Mouse (Mus musculus) limb, embryonic 11.5 days (tissue): Measurements from ENCODE around the gene Hoxd3. TPM values are rescaled to one million over a fixed set of nuclear protein-coding genes. Genes with fewer than 3 reads are reported as not detected.

ENCODE experiments used
- ATAC-seq: fragments of 200-750 bp; cut with Nextera tagmentation; 2 replicates; pipeline ENCODE4 v1.8.0; 2017; ENCODE audit warnings: low read depth; ENCODE audit not compliant: insufficient number of reproducible peaks, low FRiP score, low TSS enrichment
- DNase-seq: peaks from one replicate; pipeline ENCODE4 v3.0.0-alpha.2; 2015; ENCODE audit warnings: low spot score
- H3K27ac ChIP-seq: fragments of 300-500 bp; sonication (generic); replicated peaks from 2 replicates; pipeline ENCODE4 v1.5.1; 2014; ENCODE audit warnings: low read depth, mild to moderate bottlenecking, low read length
- H3K27me3 ChIP-seq: fragments of 300-500 bp; sonication (generic); 2 replicates; pipeline ENCODE4 v1.6.1; 2014; ENCODE audit warnings: mild to moderate bottlenecking, low read length, mixed read lengths; ENCODE audit not compliant: control insufficient read depth, insufficient read depth
- H3K36me3 ChIP-seq: fragments of 300-500 bp; sonication (generic); 2 replicates; pipeline ENCODE4 v1.6.1; 2014; ENCODE audit warnings: mild to moderate bottlenecking, low read length, moderate library complexity, mixed read lengths; ENCODE audit not compliant: control insufficient read depth, insufficient read depth
- H3K4me1 ChIP-seq: fragments of 300-500 bp; sonication (generic); 2 replicates; pipeline ENCODE4 v1.6.1; 2014; ENCODE audit warnings: low read length, mixed read lengths; ENCODE audit not compliant: control insufficient read depth, insufficient read depth
- H3K4me2 ChIP-seq: fragments of 300-500 bp; sonication (generic); 2 replicates; pipeline ENCODE4 v1.6.1; 2014; ENCODE audit warnings: low read depth, mild to moderate bottlenecking, moderate library complexity; ENCODE audit not compliant: severe bottlenecking
- H3K4me3 ChIP-seq: fragments of 300-500 bp; sonication (generic); 2 replicates; pipeline ENCODE4 v1.5.1; 2014; ENCODE audit warnings: low read depth, low read length
- H3K9ac ChIP-seq: fragments of 300-500 bp; sonication (generic); 2 replicates; pipeline ENCODE4 v1.6.1; 2014; ENCODE audit warnings: mild to moderate bottlenecking, low read length
- H3K9me3 ChIP-seq: fragments of 300-500 bp; sonication (generic); 2 replicates; pipeline ENCODE4 v1.6.1; 2016; ENCODE audit warnings: low read length; ENCODE audit not compliant: control insufficient read depth
- WGBS: fragments of 180-500 bp; shearing (Covaris S2); extraction: QIAGEN DNeasy Blood & Tissue Kit; methylation state at CpG from one replicate; pipeline ENCODE4 v1.1.7; 2014; 5-methylcytosine and 5-hydroxymethylcytosine counted together
- microRNA counts: library from miRNA; unstranded; fragments of <30 nt; microRNA quantifications from one replicate; lab custom pipeline; 2016
- microRNA-seq: library from miRNA; unstranded; fragments of <30 nt; microRNA quantifications from one replicate; pipeline ENCODE4, GENCODE M21; 2016
- polyA plus RNA-seq: library from polyadenylated mRNA; unstranded; fragments of >200 nt; fragmentation: Nextera tagmentation; extraction: Ambion mirVana; gene quantifications from 2 replicates; pipeline ENCODE4 v1.2.1, GENCODE M21; 2014

The Hoxd3 gene
- polyA plus RNA-seq, 1 experiment from 2014 or later, result 1.2 TPM

GRCm38 (mm10) chr2:74763976-74764375, 52.2 kb downstream of the Hoxd3 start:
- Histone ChIP-seq H3K4me1 (peaks cover 20% of the 10 kb centered on the region), H3K4me3 (no peak overlapping the region), H3K4me2 (no peak overlapping the region), H3K27ac (no peak overlapping the region), H3K36me3 (no peaks in the 10 kb centered on the region), H3K27me3 (peaks cover 33% of the 10 kb centered on the region), H3K9ac (no peak overlapping the region), H3K9me3 (no peaks in the 10 kb centered on the region)
- 31% methylated on average over 10 of the region's 10 CpGs for WGBS
- ATAC-seq (no peak), DNase-seq (no peak)

DNA sequence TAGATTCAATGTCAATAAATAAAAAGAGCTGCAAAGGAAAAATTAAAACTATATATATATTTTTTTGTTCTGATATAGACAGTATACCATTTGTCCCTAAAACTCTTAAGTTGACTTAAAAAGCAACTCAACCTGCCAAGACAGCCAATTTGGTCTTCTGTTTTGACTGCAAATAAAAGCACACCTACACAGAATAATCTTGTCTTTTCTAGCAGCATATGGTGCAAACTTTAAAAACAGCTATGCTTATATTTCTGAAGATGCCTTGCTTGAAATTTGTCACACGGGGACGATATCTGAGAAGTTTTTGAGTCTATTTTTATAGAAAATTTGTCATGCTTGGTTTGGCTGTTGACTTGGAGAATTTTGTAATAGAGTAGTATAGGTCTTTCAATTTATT, 62.6 kb downstream of the Hoxd3 start:
- no peak for DNase-seq
- no peak for ATAC-seq
- Histone ChIP-seq H3K27me3 (no peaks in the 10 kb centered on the region), H3K27ac (no peak overlapping the region), H3K4me3 (no peak overlapping the region), H3K9me3 (no peaks in the 10 kb centered on the region), H3K9ac (no peak overlapping the region), H3K4me2 (no peak overlapping the region), H3K4me1 (no peaks in the 10 kb centered on the region), H3K36me3 (no peaks in the 10 kb centered on the region)
- 95% methylated on average over 2 of the region's 2 CpGs for WGBS

- H3K9me3 ChIP-seq, result no peaks in the 10 kb centered on the region
- no peak overlapping the region for H3K9ac ChIP-seq
- ATAC-seq, result no peak
- no peak overlapping the region for H3K27ac ChIP-seq
- no peaks in the 10 kb centered on the region for H3K27me3 ChIP-seq
- DNase-seq, result no peak
- no peaks in the 10 kb centered on the region for H3K36me3 ChIP-seq
- no peaks in the 10 kb centered on the region for H3K4me1 ChIP-seq
- 73% methylated on average over 13 of the region's 13 CpGs for WGBS
- H3K4me3 ChIP-seq, result no peak overlapping the region
- H3K4me2 ChIP-seq, result no peak overlapping the region
Observed at GRCm38 (mm10) chr2:74777536-74778275, 66.0 kb downstream of the Hoxd3 start.

- Histone ChIP-seq H3K9me3 (no peaks in the 10 kb centered on the region), H3K4me1 (no peaks in the 10 kb centered on the region), H3K9ac (no peak overlapping the region), H3K27ac (no peak overlapping the region), H3K27me3 (no peaks in the 10 kb centered on the region), H3K4me3 (no peak overlapping the region), H3K4me2 (no peak overlapping the region), H3K36me3 (no peaks in the 10 kb centered on the region)
- no peak for ATAC-seq
- 87% methylated on average over 5 of the region's 5 CpGs for WGBS
- no peak for DNase-seq
Observed at GRCm38 (mm10) chr2:74781386-74781785, 69.7 kb downstream of the Hoxd3 start.

DNA sequence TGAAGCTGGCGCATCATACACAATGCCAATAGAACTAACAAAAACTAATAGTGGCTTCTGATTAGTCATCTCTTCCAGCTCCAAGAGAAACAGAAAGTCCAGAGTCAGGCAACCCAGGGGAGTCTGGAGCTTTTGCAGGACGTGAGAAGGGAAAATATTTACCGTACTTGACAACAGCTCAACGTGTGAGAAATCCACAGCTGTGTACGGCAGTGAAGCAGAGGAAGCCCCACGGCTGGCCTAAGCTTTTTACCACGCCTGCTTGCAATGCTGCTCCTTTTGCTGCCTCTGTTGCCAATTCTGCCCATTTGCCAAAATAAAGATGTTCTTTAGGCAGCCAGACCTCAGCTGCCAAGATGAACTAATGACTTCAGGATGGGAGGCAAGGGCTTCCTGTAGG, 83.8 kb downstream of the Hoxd3 start:
- H3K27ac ChIP-seq, result no peak overlapping the region
- 41% methylated on average over 7 of the region's 7 CpGs for WGBS
- no peak overlapping the region for H3K4me3 ChIP-seq
- no peaks in the 10 kb centered on the region for H3K27me3 ChIP-seq
- no peaks in the 10 kb centered on the region for H3K36me3 ChIP-seq
- no peak overlapping the region for H3K4me2 ChIP-seq
- H3K4me1 ChIP-seq, result no peaks in the 10 kb centered on the region
- H3K9ac ChIP-seq, result no peak overlapping the region
- no peaks in the 10 kb centered on the region for H3K9me3 ChIP-seq
- ATAC-seq, result no peak
- DNase-seq, result no peak

MicroRNA genes within 50 kb of the gene (microRNA counts, 519-probe panel; counts per million panel counts)
- microRNA mmu-miR-10b (lab: Ali Mortazavi, UCI), result 5,259 counts per million, percentile 86 among the panel's probes with 10 or more counts

Small RNA genes lying within 50 kb of the gene (microRNA-seq; reads per million reads assigned to microRNA genes)
- gene Gm44463, result not detected
- 38,055 reads per million, percentile 99 among the genes with 10 or more reads in this experiment for gene Mir10b

Other genes starting within 250 kb of the Hoxd3 start
- 48.1 and 52.2 TPM in 2 replicates for gene Lnpk, start 132.5 kb upstream of the Hoxd3 start, polyA plus RNA-seq
- 3.3 and 3.8 TPM in 2 replicates for gene Evx2, start 52.4 kb upstream of the Hoxd3 start, polyA plus RNA-seq
- 55.3 and 59.8 TPM in 2 replicates for gene Hoxd13, start 43.6 kb upstream of the Hoxd3 start, polyA plus RNA-seq
- 80.7 and 82.2 TPM in 2 replicates for gene Hoxd12, start 36.9 kb upstream of the Hoxd3 start, polyA plus RNA-seq
- 59.6 and 64.4 TPM in 2 replicates for gene Hoxd11, start 32.4 kb upstream of the Hoxd3 start, polyA plus RNA-seq
- 52.0 and 55.0 TPM in 2 replicates for gene Hoxd10, start 20.0 kb upstream of the Hoxd3 start, polyA plus RNA-seq
- gene Hoxd9, start 14.2 kb upstream of the Hoxd3 start, polyA plus RNA-seq, result 17.1 and 24.1 TPM in 2 replicates
- 11.6 and 13.1 TPM in 2 replicates for gene Hoxd8, start 7.3 kb upstream of the Hoxd3 start, polyA plus RNA-seq
- 0.84 and 1.9 TPM in 2 replicates for gene Hoxd4, start within 50 bp of the Hoxd3 start, polyA plus RNA-seq
- gene Gm28230, start 14.8 kb downstream of the Hoxd3 start, polyA plus RNA-seq, result 0.45 and 0.55 TPM in 2 replicates
- gene Hoxd1, start 51.1 kb downstream of the Hoxd3 start, polyA plus RNA-seq, result 0.17 and 0.30 TPM in 2 replicates
- 128 and 131 TPM in 2 replicates for gene Mtx2, start 113.9 kb downstream of the Hoxd3 start, polyA plus RNA-seq